Mouse (Mus musculus): ENCODE results near the gene Fbxw5.

GRCm38 (mm10) chr2:25477967-25478675 is 22.4 kb upstream of the Fbxw5 start:
- TF ChIP-seq POLR2A (IDR thresholded peaks at IDR 0.05; ENCODE audit: extremely low read depth, insufficient read depth, low read length) (no peak), CTCF (IDR thresholded peaks at IDR 0.05; ENCODE audit: low read depth, low read length) (no peak)

All from liver, adult 2 months (tissue).